Mouse (Mus musculus) T-cell, adult 66 days (primary cell): ENCODE data around the gene Olfr896-ps1. TPM values are rescaled to one million over a fixed set of nuclear protein-coding genes. Genes with fewer than 3 reads are reported as not detected.

Experiments used
- total RNA-seq, 2 experiments: library from RNA; stranded (reverse); gene quantifications; 3 replicates in 1 of 2; 4 replicates in 1 of 2; pipeline ENCODE4 v1.2.4; 2023

Olfr896-ps1 gene
- not detected for total RNA-seq

DNA sequence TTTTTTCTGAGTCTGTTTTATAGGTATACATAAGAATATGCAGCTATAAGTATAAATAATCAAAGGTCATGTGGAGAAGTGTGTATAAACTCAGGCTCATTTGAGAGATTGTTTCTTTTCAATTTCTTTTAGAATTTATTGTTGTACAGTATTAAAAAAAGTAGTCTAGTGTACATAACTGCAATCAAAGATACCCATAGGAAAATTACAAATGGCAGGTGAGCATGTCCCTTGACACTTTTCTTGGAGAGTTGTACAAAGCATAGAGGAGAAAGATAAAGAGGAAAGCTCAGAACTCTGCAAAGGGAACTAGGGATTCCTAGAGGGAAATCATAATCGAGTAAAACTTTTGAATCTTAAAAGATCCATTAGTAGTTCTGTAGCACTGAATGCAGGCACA, at the start of gene Olfr896-ps1:
Gene Olfr896-ps1 (plus strand): TSS at position 301 of the 400 bp plus-strand sequence.

DNA sequence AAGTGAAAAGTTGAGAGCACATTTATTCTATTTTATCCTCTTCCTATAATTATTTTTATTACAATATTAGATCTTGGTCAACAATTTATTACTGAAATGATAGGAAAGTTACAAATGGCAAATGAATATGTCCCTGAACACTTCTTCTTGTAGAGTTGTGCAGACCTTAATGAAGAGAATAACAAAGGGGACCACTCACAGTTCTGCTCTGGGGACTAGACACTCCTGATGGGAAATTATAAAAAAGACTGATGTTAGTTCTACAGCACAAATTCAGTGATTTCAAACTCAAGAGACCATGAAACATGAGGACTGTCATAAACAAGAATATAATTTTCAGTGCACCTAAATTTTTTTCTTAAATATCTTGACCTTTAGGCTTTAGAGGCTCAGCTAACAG, 38.4 kb upstream of the Olfr896-ps1 start, which contains the start of gene Olfr143:
Gene Olfr143 (plus strand): TSS at position 301 of the 400 bp plus-strand sequence.

DNA sequence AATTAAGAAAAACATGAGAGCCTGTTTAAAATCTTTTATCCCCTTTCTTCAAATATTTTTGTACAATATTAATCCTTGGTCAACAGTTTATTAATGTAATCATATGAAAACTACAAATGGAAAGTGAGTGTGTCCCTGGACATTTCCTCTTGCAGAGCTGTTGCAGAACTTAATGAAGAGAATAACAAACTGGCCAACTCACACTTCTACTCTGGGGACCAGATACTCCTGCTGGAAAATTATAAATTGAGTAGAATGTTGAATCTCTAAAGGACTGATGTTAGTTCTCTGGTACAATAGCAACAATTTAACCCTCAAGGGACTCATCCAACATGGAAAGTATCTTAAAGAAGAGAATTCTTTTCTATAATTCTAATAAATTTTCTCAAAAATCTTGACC, 23.4 kb upstream of the Olfr896-ps1 start, which contains the start of gene Olfr895:
Gene Olfr895 (plus strand): TSS at position 301 of the 400 bp plus-strand sequence.

GRCm38 (mm10) chr9:38328760-38329159, 37.9 kb downstream of the Olfr896-ps1 start, which contains the start of gene Olfr25:
Gene Olfr25 (plus strand): TSS chr9:38329060.

Other genes starting within 250 kb of the Olfr896-ps1 start
- not detected for gene Olfr884, start 244.6 kb upstream of the Olfr896-ps1 start, total RNA-seq
- not detected for gene Olfr885, start 229.8 kb upstream of the Olfr896-ps1 start, total RNA-seq
- gene Olfr887, start 207.0 kb upstream of the Olfr896-ps1 start, total RNA-seq: not detected
- not detected for gene Olfr888, start 183.0 kb upstream of the Olfr896-ps1 start, total RNA-seq
- not detected for gene Olfr889, start 175.9 kb upstream of the Olfr896-ps1 start, total RNA-seq
- gene Olfr890, start 148.6 kb upstream of the Olfr896-ps1 start, total RNA-seq: not detected
- not detected for gene Olfr891, start 110.3 kb upstream of the Olfr896-ps1 start, total RNA-seq
- not detected for gene Olfr893, start 82.7 kb upstream of the Olfr896-ps1 start, total RNA-seq
- not detected for gene Olfr894, start 73.1 kb upstream of the Olfr896-ps1 start, total RNA-seq
- gene Olfr143, start 38.3 kb upstream of the Olfr896-ps1 start, total RNA-seq: not detected
- not detected for gene Olfr895, start 23.3 kb upstream of the Olfr896-ps1 start, total RNA-seq
- gene Olfr25, start 38.0 kb downstream of the Olfr896-ps1 start, total RNA-seq: not detected
- gene Olfr898, start 57.3 kb downstream of the Olfr896-ps1 start, total RNA-seq: not detected
- gene Olfr250, start 75.8 kb downstream of the Olfr896-ps1 start, total RNA-seq: not detected
- not detected for gene Olfr251, start 86.0 kb downstream of the Olfr896-ps1 start, total RNA-seq
- not detected for gene Olfr147, start 110.6 kb downstream of the Olfr896-ps1 start, total RNA-seq
- not detected for gene Olfr901, start 138.3 kb downstream of the Olfr896-ps1 start, total RNA-seq
- not detected for gene Olfr902, start 156.5 kb downstream of the Olfr896-ps1 start, total RNA-seq
- not detected for gene Olfr904, start 172.0 kb downstream of the Olfr896-ps1 start, total RNA-seq
- not detected for gene Olfr905, start 180.0 kb downstream of the Olfr896-ps1 start, total RNA-seq
- not detected for gene Olfr906, start 196.0 kb downstream of the Olfr896-ps1 start, total RNA-seq
- gene Olfr907, start 204.7 kb downstream of the Olfr896-ps1 start, total RNA-seq: not detected
- not detected for gene Olfr911-ps1, start 230.5 kb downstream of the Olfr896-ps1 start, total RNA-seq
- not detected for gene Olfr910, start 246.7 kb downstream of the Olfr896-ps1 start, total RNA-seq